Mouse (Mus musculus) adrenal gland, adult 18-20 months (tissue): ENCODE results near the gene Ctdspl. TPM values are rescaled to one million over a fixed set of nuclear protein-coding genes. Genes with fewer than 3 reads are reported as not detected.
A peak's percentile ranks its signal among the peaks of the same experiment; 100 is the strongest.

Experiments
- DNase-seq, 2 experiments: peaks; one replicate each; pipeline ENCODE4 v3.0.0; 2021 to 2022; ENCODE audit warnings: low spot score in 2 of 2
- total RNA-seq, 2 experiments: library from RNA; stranded (reverse); gene quantifications; 1 replicate in 1 of 2; 2 replicates in 1 of 2; pipeline ENCODE4 v1.2.3; 2021

Ctdspl gene
- total RNA-seq, 2 experiments from 2014 or later = 28.8 to 37.7 TPM

GRCm38 (mm10) chr9:118948486-118948885, 22.2 kb downstream of the Ctdspl start:
- DNase-seq = no peak

- no peak for DNase-seq
Measured at GRCm38 (mm10) chr9:118949124-118949523, 22.9 kb downstream of the Ctdspl start.

GRCm38 (mm10) chr9:118949654-118950053, 23.4 kb downstream of the Ctdspl start:
- DNase-seq = no peak

GRCm38 (mm10) chr9:118950061-118950460, 23.8 kb downstream of the Ctdspl start:
- DNase-seq = no peak

GRCm38 (mm10) chr9:118950751-118951150, 24.5 kb downstream of the Ctdspl start:
- DNase-seq = no peak

- DNase-seq = no peak
Measured at GRCm38 (mm10) chr9:118951381-118951780, 25.1 kb downstream of the Ctdspl start.

- DNase-seq = no peak
Measured at GRCm38 (mm10) chr9:118952180-118952579, 25.9 kb downstream of the Ctdspl start.

- no peak for DNase-seq
Measured at GRCm38 (mm10) chr9:118953465-118954194, 27.4 kb downstream of the Ctdspl start.

- no peak for DNase-seq
Measured at GRCm38 (mm10) chr9:118958802-118959201, 32.5 kb downstream of the Ctdspl start.

- no peak for DNase-seq
Measured at GRCm38 (mm10) chr9:118960415-118961091, 34.3 kb downstream of the Ctdspl start.

- no peak for DNase-seq
Measured at GRCm38 (mm10) chr9:118963149-118963548, 36.9 kb downstream of the Ctdspl start.

- no peak for DNase-seq
Measured at GRCm38 (mm10) chr9:118964263-118965034, 38.2 kb downstream of the Ctdspl start.

- no peak for DNase-seq
Measured at GRCm38 (mm10) chr9:118969810-118970209, 43.6 kb downstream of the Ctdspl start.

- DNase-seq = no peak
Measured at GRCm38 (mm10) chr9:118973028-118973427, 46.8 kb downstream of the Ctdspl start.

GRCm38 (mm10) chr9:118973566-118973965, 47.3 kb downstream of the Ctdspl start:
- no peak for DNase-seq

- peak; percentile 42 to 47 for DNase-seq
Measured at GRCm38 (mm10) chr9:118974148-118974547, 47.9 kb downstream of the Ctdspl start.

GRCm38 (mm10) chr9:118975211-118975671, 49.0 kb downstream of the Ctdspl start:
- no peak for DNase-seq

GRCm38 (mm10) chr9:118975758-118976157, 49.5 kb downstream of the Ctdspl start:
- DNase-seq = no peak

GRCm38 (mm10) chr9:118976561-118976960, 50.3 kb downstream of the Ctdspl start:
- no peak for DNase-seq

- DNase-seq = no peak
Measured at GRCm38 (mm10) chr9:118977425-118977824, 51.2 kb downstream of the Ctdspl start.

- DNase-seq = no peak
Measured at GRCm38 (mm10) chr9:118980411-118980823, 54.2 kb downstream of the Ctdspl start.
